Mouse (Mus musculus): ENCODE measurements around the gene Tent2.
A peak's percentile ranks its signal among the peaks of the same experiment; 100 is the strongest.

GRCm38 (mm10) chr13:93237677-93238398 is 45.7 kb upstream of the Tent2 start:
- TF ChIP-seq CTCF (IDR thresholded peaks at IDR 0.05) (no peak), EP300 (IDR thresholded peaks at IDR 0.05) (0 out of 2 replicates have a peak, but pooled peaks have one; percentile 25)

Measured in lung, postnatal 0 days (tissue).